Mouse (Mus musculus): ENCODE data around the gene Krtap7-1.

- no peak for TF ChIP-seq CTCF (IDR thresholded peaks at IDR 0.05; ENCODE audit: control insufficient read depth, insufficient read depth, insufficient read length)
- no peak for TF ChIP-seq MYOD1 (IDR thresholded peaks at IDR 0.05; ENCODE audit: control insufficient read depth, insufficient read length, low read depth)
- TF ChIP-seq MYOG (IDR thresholded peaks at IDR 0.05; ENCODE audit: control insufficient read depth, extremely low read depth, insufficient read length): no peak
- TF ChIP-seq MAX (IDR thresholded peaks at IDR 0.05): no peak
- no peak for TF ChIP-seq FOSL1 (IDR thresholded peaks at IDR 0.05; ENCODE audit: insufficient read depth, low read length, poor library complexity, severe bottlenecking)
Measured at GRCm38 (mm10) chr16:89508223-89508622, at the start of gene Krtap7-1.
